Mouse (Mus musculus) gastrocnemius, adult 18-20 months (tissue): ENCODE measurements around the gene Eif2d. TPM values are rescaled to one million over a fixed set of nuclear protein-coding genes. Genes with fewer than 3 reads are reported as not detected.
"Not testable (repeated sequence)": the region's sequence is repeated elsewhere in the genome, so short reads cannot be mapped to it uniquely, and the experiment has no call there.

ENCODE experiments used
- DNase-seq: peaks from one replicate; pipeline ENCODE4 v3.0.0; 2021; ENCODE audit warnings: low spot score
- total RNA-seq, 2 experiments: library from RNA; stranded (reverse); gene quantifications; 2 replicates each; pipeline ENCODE4 v1.2.3; 2021

Eif2d gene
- total RNA-seq, 2 experiments from 2014 or later = 25.8 to 28.9 TPM

- no peak for DNase-seq
These were observed 13.6 kb upstream of the Eif2d start for GRCm38 (mm10) chr1:131139102-131140095.

DNA sequence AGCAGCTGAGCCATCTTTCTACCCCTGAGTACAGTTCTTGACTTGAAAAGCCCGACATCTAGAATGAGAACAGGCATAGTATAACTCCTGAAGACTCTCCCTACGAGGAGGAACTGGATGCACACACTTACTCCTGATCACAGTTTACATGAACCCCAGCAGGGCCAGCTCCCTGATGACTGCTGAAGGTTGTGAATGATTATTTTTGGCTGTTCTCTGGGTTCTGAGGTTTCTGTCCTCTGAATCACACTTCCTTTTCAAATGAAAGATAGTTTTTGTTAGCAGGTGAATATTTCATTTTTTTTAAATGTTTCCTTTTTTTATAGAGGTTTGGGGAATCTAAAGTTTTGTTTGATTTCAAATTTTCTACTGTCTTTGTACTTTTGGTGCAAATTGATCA, 11.5 kb upstream of the Eif2d start:
- no peak for DNase-seq

GRCm38 (mm10) chr1:131142472-131142871, 10.5 kb upstream of the Eif2d start:
- no peak for DNase-seq

DNA sequence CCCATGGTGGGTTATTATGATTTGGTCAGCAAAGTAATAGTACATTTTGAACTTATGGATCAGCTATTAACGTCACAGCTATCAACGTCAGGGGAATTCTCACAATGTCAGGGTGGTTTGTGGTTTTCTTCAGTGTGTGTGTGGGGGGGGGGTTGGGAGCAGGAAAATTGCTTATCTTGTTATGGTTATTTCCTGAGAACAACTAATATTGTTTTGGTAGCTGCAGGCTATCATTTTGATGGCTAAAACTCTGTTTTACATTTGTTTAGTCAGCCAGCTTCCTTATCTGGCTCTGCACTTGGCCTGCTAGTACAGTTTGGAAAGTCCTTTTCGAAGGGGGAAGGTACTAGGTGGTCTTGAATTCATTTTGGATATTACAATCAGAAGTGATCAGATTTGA, 7.8 kb upstream of the Eif2d start:
- DNase-seq = not testable (repeated sequence)

- DNase-seq = no peak
These were observed 6.8 kb upstream of the Eif2d start for GRCm38 (mm10) chr1:131146181-131146614.

DNA sequence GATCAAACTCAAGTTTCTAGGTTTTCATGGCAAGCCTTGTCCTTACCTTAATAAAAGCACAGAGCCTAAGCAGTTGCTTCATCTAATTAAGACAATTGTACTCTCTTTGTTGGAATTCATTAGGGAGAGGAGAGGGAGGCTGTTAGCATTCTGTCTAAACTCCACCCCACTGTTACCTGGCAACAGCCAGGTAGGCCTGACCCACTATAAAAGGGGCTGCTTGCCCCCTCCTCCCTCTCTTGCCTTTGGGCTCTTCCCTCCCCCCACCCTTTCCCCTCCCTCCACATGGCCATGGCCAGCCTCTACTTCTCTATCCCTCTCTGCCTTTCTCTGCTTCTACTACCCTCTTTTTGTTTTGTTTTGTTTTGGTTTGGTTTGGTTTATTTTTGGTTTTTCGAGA, 3.5 kb upstream of the Eif2d start:
- DNase-seq = no peak

DNA sequence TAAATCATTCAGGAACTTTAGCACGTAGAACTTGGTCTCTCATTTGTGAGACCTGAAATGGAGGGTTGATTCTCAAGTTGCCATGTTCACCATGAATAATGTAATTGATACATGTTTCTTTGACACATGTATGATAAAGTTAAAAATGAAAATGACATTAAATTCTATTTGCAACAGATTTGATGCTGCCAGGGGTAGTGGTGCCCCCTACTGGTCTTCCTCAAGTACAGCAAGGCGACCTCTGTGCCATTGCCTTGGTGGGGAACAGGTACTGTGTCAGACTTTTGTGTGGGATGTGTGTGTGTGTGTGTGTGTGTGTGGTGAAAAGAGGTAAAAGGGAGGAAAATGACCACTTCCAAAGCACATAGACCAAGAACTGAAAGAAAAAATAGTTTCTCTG, 2.5 kb downstream of the Eif2d start:
- DNase-seq = peak; percentile 37

- DNase-seq = not testable (repeated sequence)
These were observed 6.8 kb downstream of the Eif2d start for GRCm38 (mm10) chr1:131159573-131160327.

GRCm38 (mm10) chr1:131161091-131161490, 8.1 kb downstream of the Eif2d start:
- DNase-seq = no peak

DNA sequence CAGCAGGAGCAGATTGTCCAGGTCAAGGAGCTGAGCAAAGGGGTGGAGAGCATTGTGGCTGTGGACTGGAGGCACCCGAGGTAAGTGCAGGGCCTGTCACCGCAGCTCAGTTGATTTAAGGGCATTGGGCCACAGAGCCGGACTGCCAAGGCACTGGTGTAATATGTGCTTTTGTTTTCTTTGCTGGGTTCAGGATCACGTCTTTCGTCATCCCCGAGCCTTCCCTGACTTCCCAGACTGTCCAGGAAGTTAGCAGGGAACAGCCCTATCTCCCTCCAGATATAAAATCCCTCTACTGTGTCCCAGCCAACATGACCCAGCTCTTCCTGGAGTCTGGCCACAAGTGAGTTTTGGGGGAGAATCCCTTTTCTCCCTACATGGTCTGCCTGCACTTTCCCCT, 11.4 kb downstream of the Eif2d start:
- DNase-seq = no peak

- DNase-seq = no peak
These were observed 14.6 kb downstream of the Eif2d start for GRCm38 (mm10) chr1:131167612-131168011.

DNA sequence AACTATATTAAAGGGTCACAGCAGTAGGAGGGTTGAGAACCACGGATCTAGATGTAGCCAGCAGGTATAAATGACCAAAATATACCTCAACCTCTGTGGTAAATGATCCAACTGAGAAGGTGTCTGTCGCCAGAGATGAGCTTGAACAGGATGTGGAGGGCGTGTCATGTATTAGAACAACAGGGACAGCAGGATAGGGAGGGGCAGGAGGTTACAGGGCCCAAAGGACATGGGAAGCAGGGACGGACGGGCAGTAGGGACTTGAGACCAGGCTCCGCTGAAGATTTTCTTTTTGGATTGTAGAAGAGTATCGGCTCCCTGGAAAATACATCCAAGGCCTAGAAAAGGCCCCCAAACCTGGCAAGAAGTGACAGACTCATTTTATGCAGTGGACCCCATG, 20.0 kb downstream of the Eif2d start:
- DNase-seq = no peak

DNA sequence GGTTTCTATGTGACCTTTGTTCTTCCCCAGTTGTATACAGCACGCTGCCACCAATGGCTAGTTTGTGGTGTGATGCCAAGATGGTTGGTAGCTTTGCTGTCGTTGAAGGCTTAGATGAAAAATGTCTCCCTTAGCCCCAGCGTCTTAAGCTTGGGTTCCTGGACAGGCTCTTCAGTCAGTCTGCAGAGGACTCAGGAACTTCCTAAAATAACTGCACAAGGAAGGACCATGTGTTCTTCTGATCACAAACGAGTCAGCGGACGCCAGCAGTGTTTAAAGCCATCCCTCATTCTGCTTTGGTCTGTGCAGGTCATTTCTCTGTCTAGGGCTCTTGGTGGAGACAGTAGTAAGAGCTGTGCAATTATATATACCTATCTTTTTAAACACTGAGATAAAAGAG, 20.8 kb downstream of the Eif2d start:
- no peak for DNase-seq

DNA sequence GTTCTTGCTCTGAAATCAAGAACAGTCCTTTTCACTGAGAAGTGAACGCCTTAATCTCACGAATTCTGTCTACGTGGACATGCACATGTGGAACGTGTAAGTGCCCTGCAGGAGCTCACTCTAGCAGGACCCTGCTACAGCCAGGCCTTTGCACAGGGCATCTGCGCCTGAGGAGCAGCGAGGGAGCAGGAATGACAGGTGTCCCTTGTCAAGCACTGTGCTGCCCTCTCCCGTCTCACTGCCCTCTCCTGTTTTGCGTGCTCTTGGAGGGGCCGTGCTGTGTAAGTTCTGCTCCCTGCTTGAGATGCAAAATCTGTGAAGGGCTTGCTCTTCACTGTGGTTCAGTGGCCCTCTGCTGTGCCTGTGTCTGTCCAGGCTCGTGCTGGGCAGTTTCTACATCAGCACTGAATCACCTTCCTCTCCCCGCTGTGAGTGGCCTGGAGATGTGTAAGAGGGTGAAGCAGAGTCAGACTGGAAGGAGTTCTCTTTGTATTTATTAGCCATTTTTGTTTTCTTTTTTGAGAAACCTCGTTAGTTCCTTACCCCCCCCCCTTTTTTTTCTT, 21.4 kb downstream of the Eif2d start:
- no peak for DNase-seq

DNA sequence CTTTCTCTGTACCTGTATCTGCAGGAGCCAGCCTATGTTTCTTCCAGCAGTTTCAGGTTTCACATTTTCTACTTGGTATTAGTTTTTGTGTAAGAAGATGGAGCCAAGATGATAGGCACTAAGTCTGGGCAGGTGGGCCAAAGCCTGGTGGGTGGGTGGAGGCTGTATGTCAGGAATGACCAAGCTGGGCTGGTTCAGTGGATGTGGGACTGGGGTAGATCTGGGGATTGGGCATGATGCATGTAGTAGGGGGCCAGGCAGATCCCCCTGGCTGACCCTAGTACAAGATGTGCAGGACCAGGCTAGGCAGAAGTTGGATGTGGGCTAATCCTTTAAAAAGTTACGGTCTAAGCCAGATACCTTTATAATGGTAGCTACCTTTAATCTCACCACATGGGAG, 22.2 kb downstream of the Eif2d start:
- DNase-seq = no peak

DNA sequence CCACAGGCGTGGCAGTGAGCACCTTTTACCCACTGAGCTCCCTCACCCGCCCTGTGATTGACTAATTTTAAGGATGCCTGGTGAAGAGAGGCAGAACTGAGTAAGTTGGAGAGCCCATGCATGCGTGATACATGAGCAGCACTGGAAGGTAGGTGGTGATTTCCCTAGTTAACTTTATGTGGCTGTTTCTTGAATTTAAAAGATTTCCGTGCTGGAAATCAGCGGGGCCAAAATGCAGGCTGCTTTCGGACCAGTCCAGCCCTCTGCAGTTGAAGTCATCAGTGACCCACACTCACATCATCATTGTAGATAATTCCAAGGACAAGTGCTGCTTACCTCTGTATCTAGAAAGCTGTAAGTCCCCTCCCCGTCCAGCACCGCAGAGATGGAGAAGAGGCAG, 22.8 kb downstream of the Eif2d start:
- DNase-seq = no peak

DNA sequence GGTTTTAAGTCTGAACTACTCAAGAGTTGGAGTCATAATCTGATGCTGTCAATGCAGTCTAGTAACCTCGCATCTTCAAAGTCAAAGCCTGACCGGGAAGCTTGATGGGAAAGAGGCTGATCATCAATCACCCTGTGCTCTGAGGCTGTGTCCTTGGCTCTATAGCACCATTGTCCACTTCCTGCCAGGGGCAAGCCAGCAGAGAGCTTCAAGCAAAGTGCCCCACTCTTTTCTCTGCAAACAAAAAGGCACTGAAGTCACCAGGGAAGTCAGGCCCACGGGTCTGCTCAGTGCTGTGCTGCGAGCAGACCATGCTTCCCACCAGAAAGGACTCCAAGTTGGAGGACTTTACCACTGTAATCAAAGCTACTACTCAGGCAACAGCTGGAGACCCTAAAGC, 24.3 kb downstream of the Eif2d start:
- DNase-seq = no peak

DNA sequence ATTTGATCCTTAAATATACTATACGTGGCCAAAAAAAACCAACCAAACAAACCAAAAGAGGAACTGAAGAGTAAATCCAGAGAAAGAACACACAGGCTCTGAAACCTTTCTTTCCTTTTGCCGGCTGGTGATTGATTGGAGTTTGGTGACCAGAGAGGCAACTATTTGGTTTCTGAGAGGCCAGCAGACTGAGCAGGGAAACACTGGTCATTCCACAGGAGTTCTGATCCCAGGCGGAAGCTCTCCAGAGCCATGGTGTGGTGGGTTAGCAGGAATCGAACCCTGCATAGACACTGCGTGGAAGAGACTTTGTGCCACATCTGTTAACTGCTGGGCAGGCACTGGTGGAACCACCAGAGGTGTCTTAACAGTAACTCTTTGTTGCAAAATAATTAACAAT, 25.1 kb downstream of the Eif2d start:
- DNase-seq = no peak

DNA sequence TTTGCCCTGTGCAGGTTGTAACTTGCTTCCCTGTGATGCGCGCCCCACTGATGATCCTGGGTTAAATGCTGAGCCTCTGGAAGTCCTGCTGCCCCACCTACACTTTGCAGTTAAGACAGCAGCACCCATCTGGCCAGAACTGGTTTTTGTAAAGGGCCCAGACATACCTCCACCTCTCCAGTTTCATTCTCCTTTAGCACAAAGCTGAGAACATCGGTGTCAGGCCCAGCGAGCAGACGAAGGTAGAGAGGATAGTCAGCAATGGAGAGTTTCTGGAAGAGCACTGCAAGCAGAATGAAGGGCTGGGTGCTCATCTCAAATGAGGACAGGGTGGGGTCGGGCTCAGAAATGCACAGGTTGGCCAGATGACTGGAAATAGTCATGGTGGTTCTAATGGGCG, 27.4 kb downstream of the Eif2d start:
- no peak for DNase-seq

DNA sequence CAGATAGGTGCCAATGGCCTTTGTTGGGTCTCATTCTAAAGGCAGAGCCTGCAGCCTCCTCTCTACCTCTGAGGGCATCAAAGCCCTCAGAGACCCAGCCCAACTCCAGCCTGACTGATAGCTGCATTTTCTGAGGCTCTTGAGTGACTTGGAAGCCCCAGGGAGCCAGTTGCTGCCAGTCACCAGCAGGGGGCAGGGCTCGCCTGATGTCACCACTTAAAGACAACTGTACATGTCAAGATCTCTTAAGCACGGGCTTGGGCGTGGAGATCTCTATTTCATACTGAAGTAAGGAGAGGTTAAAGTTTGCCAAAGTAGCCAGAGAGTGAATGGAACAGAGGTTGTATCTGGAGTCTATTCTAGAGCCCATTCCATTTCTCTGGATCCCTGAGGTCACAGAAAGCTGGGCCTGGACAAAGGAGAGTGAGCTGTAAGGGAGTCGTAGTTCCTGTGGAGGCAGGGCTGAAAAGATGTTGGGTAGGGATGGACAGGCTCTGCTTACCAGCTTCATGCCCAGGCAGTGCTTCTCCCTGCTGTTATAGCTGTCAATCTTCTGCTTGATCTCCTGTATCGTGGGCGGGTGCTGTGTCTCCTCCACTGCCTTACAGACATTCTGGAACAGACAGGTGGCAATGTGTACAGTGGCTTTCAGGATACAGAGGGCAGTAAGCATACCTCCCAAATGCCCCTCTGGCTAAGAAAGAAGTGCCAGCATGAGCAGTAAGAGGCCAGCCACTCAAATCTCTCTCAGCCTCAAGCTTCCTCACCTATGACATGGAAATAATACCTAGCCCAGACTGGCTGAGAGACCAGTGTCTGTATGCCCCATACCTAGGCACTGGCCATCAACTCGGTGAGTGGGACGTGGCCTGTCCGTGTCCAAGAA, 28.9 kb downstream of the Eif2d start:
- DNase-seq = peak; percentile 77

DNA sequence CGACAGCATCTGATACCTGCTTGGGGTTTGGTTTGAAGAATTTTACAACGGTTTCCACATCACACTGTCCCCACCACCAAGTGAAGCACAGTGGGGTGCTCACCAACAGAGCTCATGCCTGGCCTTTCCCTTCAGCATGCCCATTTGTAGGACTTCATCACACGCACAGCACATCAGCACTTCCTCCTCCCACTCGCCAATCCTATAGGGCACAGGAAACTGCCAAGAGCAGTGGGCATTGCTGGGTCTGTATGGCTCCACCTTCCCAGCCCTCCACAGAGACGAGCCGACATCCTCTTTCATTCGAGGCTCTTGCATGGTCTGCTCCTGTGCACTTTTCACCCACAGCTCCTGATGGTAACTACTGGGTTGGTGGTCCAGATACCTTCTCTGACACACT, 30.2 kb downstream of the Eif2d start:
- no peak for DNase-seq
